Mouse (Mus musculus) forebrain, embryonic 15.5 days (tissue): ENCODE measurements around the gene S1pr1. TPM values are rescaled to one million over a fixed set of nuclear protein-coding genes. Genes with fewer than 3 reads are reported as not detected.

Experiments
- ATAC-seq: fragments of 200-750 bp; cut with Nextera tagmentation; replicated peaks from 2 replicates; pipeline ENCODE4 v1.8.0; 2017; ENCODE audit warnings: mild to moderate bottlenecking, moderate TSS enrichment, moderate library complexity
- H3K27ac ChIP-seq: fragments of 300-500 bp; sonication (generic); replicated peaks from 2 replicates; pipeline ENCODE4 v1.5.1; 2015; ENCODE audit warnings: mild to moderate bottlenecking, inconsistent platforms
- H3K27me3 ChIP-seq: fragments of 300-500 bp; sonication (generic); 2 replicates; pipeline ENCODE4 v1.6.1; 2015; ENCODE audit warnings: inconsistent platforms
- H3K36me3 ChIP-seq: fragments of 300-500 bp; sonication (generic); 2 replicates; pipeline ENCODE4 v1.6.1; 2015; ENCODE audit warnings: mild to moderate bottlenecking, inconsistent platforms
- H3K4me1 ChIP-seq: fragments of 300-500 bp; sonication (generic); 2 replicates; pipeline ENCODE4 v1.6.1; 2015; ENCODE audit warnings: inconsistent platforms
- H3K4me2 ChIP-seq: fragments of 300-500 bp; sonication (generic); replicated peaks from 2 replicates; pipeline ENCODE4 v1.6.1; 2015; ENCODE audit warnings: mild to moderate bottlenecking, inconsistent platforms
- H3K4me3 ChIP-seq: fragments of 300-500 bp; sonication (generic); 2 replicates; pipeline ENCODE4 v1.5.1; 2015; ENCODE audit warnings: mild to moderate bottlenecking, inconsistent platforms
- H3K9ac ChIP-seq: fragments of 300-500 bp; sonication (generic); replicated peaks from 2 replicates; pipeline ENCODE4 v1.6.1; 2015; ENCODE audit warnings: mild to moderate bottlenecking, inconsistent platforms
- H3K9me3 ChIP-seq: fragments of 300-500 bp; sonication (generic); 2 replicates; pipeline ENCODE4 v1.6.1; 2016; ENCODE audit warnings: inconsistent platforms
- WGBS: fragments of 180-500 bp; shearing (Covaris S2); methylation state at CpG from one replicate; pipeline ENCODE4 v1.1.7; 2015; ENCODE audit warnings: mixed read lengths; 5-methylcytosine and 5-hydroxymethylcytosine counted together
- polyA plus RNA-seq: library from polyadenylated mRNA; unstranded; fragments of >200 nt; fragmentation: Nextera tagmentation; extraction: Ambion mirVana; gene quantifications from 2 replicates; pipeline ENCODE4 v1.2.1, GENCODE M21; 2015

The S1pr1 gene
- 29.3 TPM in 2 replicates for polyA plus RNA-seq

- under 1% methylated on average over 51 of the region's 51 CpGs for WGBS
- no peaks in the 10 kb centered on the region for H3K9me3 ChIP-seq
- H3K4me1 ChIP-seq = peaks cover 28% of the 10 kb centered on the region
- H3K9ac ChIP-seq = peak within 1 kb of the TSS; percentile 49
- H3K27ac ChIP-seq = peak within 1 kb of the TSS; percentile 73
- no peaks in the 10 kb centered on the region for H3K27me3 ChIP-seq
- H3K4me3 ChIP-seq = peak within 1 kb of the TSS; percentile 51
- H3K36me3 ChIP-seq = no peaks in the 10 kb centered on the region
- ATAC-seq = peak; percentile 91
- peak within 1 kb of the TSS; percentile 84 for H3K4me2 ChIP-seq
Observed at GRCm38 (mm10) chr3:115714671-115715651, at the start of gene S1pr1. Gene S1pr1, minus strand, starts transcription at chr3:115715072.

GRCm38 (mm10) chr3:115763292-115763691 lies 48.4 kb upstream of the S1pr1 start:
- Histone ChIP-seq H3K27me3 (no peaks in the 10 kb centered on the region), H3K4me2 (no peak overlapping the region), H3K36me3 (no peaks in the 10 kb centered on the region), H3K9me3 (no peaks in the 10 kb centered on the region), H3K27ac (no peak overlapping the region), H3K4me3 (no peak overlapping the region), H3K9ac (no peak overlapping the region), H3K4me1 (no peaks in the 10 kb centered on the region)
- ATAC-seq = no peak
- WGBS = 80% methylated on average over 6 of the region's 6 CpGs

- Histone ChIP-seq H3K4me3 (no peak overlapping the region), H3K4me1 (no peaks in the 10 kb centered on the region), H3K27ac (no peak overlapping the region), H3K36me3 (no peaks in the 10 kb centered on the region), H3K9me3 (no peaks in the 10 kb centered on the region), H3K9ac (no peak overlapping the region), H3K4me2 (no peak overlapping the region), H3K27me3 (no peaks in the 10 kb centered on the region)
- 89% methylated on average over 7 of the region's 7 CpGs for WGBS
- ATAC-seq = no peak
Observed at GRCm38 (mm10) chr3:115762841-115763240, 48.0 kb upstream of the S1pr1 start.

- no peak overlapping the region for H3K4me2 ChIP-seq
- H3K9ac ChIP-seq = no peak overlapping the region
- no peaks in the 10 kb centered on the region for H3K4me1 ChIP-seq
- no peaks in the 10 kb centered on the region for H3K27me3 ChIP-seq
- WGBS = 93% methylated on average over 4 of the region's 4 CpGs
- no peak overlapping the region for H3K4me3 ChIP-seq
- no peak for ATAC-seq
- H3K27ac ChIP-seq = no peak overlapping the region
- H3K9me3 ChIP-seq = no peaks in the 10 kb centered on the region
- H3K36me3 ChIP-seq = no peaks in the 10 kb centered on the region
Observed at GRCm38 (mm10) chr3:115759659-115760058, 44.8 kb upstream of the S1pr1 start.

GRCm38 (mm10) chr3:115758455-115758912 lies 43.6 kb upstream of the S1pr1 start:
- ATAC-seq = no peak

GRCm38 (mm10) chr3:115754466-115754865 lies 39.6 kb upstream of the S1pr1 start:
- ATAC-seq = no peak
- H3K4me3 ChIP-seq = no peak overlapping the region
- no peaks in the 10 kb centered on the region for H3K9me3 ChIP-seq
- H3K4me1 ChIP-seq = no peaks in the 10 kb centered on the region
- no peak overlapping the region for H3K9ac ChIP-seq
- no peaks in the 10 kb centered on the region for H3K27me3 ChIP-seq
- H3K27ac ChIP-seq = no peak overlapping the region
- no peak overlapping the region for H3K4me2 ChIP-seq
- no peaks in the 10 kb centered on the region for H3K36me3 ChIP-seq
- WGBS = 62% methylated on average over 8 of the region's 8 CpGs

More at GRCm38 (mm10) chr3:115758455-115758912, 43.6 kb upstream of the S1pr1 start:
- no peak overlapping the region for H3K27ac ChIP-seq
- no peaks in the 10 kb centered on the region for H3K36me3 ChIP-seq
- H3K4me1 ChIP-seq = no peaks in the 10 kb centered on the region
- H3K9me3 ChIP-seq = no peaks in the 10 kb centered on the region
- no peak overlapping the region for H3K4me2 ChIP-seq
- H3K9ac ChIP-seq = no peak overlapping the region
- WGBS = 33% methylated on average over 9 of the region's 9 CpGs
- no peaks in the 10 kb centered on the region for H3K27me3 ChIP-seq
- no peak overlapping the region for H3K4me3 ChIP-seq

GRCm38 (mm10) chr3:115750369-115750768 lies 35.5 kb upstream of the S1pr1 start:
- Histone ChIP-seq H3K36me3 (no peaks in the 10 kb centered on the region), H3K4me2 (no peak overlapping the region), H3K27me3 (no peaks in the 10 kb centered on the region), H3K9ac (no peak overlapping the region), H3K4me1 (no peaks in the 10 kb centered on the region), H3K27ac (no peak overlapping the region), H3K9me3 (no peaks in the 10 kb centered on the region), H3K4me3 (no peak overlapping the region)
- whole genome bisulfite sequencing = 91% methylated on average over 3 of the region's 3 CpGs
- no peak for ATAC-seq

GRCm38 (mm10) chr3:115748289-115748989 lies 33.6 kb upstream of the S1pr1 start:
- ATAC-seq = no peak
- Histone ChIP-seq H3K4me3 (no peak overlapping the region), H3K9ac (no peak overlapping the region), H3K4me1 (no peaks in the 10 kb centered on the region), H3K4me2 (no peak overlapping the region), H3K27me3 (no peaks in the 10 kb centered on the region), H3K9me3 (no peaks in the 10 kb centered on the region), H3K36me3 (no peaks in the 10 kb centered on the region), H3K27ac (no peak overlapping the region)
- WGBS = 84% methylated on average over 5 of the region's 5 CpGs

GRCm38 (mm10) chr3:115746511-115746910 lies 31.6 kb upstream of the S1pr1 start:
- Histone ChIP-seq H3K27ac (no peak overlapping the region), H3K27me3 (no peaks in the 10 kb centered on the region), H3K4me2 (no peak overlapping the region), H3K4me1 (no peaks in the 10 kb centered on the region), H3K36me3 (no peaks in the 10 kb centered on the region), H3K9ac (no peak overlapping the region), H3K4me3 (no peak overlapping the region), H3K9me3 (no peaks in the 10 kb centered on the region)
- ATAC-seq = no peak
- 69% methylated on average over 8 of the region's 8 CpGs for WGBS

- ATAC-seq = no peak
- 94% methylated on average over 11 of the region's 11 CpGs for WGBS
Observed at GRCm38 (mm10) chr3:115745088-115745487, 30.2 kb upstream of the S1pr1 start.

GRCm38 (mm10) chr3:115738524-115738923 lies 23.7 kb upstream of the S1pr1 start:
- Histone ChIP-seq H3K9ac (no peak overlapping the region), H3K4me2 (no peak overlapping the region), H3K36me3 (no peaks in the 10 kb centered on the region), H3K27me3 (no peaks in the 10 kb centered on the region), H3K9me3 (no peaks in the 10 kb centered on the region), H3K4me3 (no peak overlapping the region), H3K27ac (no peak overlapping the region), H3K4me1 (peaks cover 14% of the 10 kb centered on the region)
- no peak for ATAC-seq
- 35% methylated on average over 2 of the region's 2 CpGs for WGBS

More at GRCm38 (mm10) chr3:115745088-115745487, 30.2 kb upstream of the S1pr1 start:
- Histone ChIP-seq H3K27ac (no peak overlapping the region), H3K4me1 (no peaks in the 10 kb centered on the region), H3K9me3 (no peaks in the 10 kb centered on the region), H3K4me3 (no peak overlapping the region), H3K36me3 (no peaks in the 10 kb centered on the region), H3K9ac (no peak overlapping the region), H3K27me3 (no peaks in the 10 kb centered on the region), H3K4me2 (no peak overlapping the region)

- Histone ChIP-seq H3K27me3 (no peaks in the 10 kb centered on the region), H3K9ac (no peak overlapping the region), H3K36me3 (no peaks in the 10 kb centered on the region), H3K4me2 (peak overlapping the region; percentile 0; the same call in 1 of the 2 replicates), H3K4me3 (no peak overlapping the region), H3K9me3 (no peaks in the 10 kb centered on the region), H3K4me1 (peaks cover 14% of the 10 kb centered on the region), H3K27ac (no peak overlapping the region)
- WGBS = 11% methylated on average over 11 of the region's 11 CpGs
- peak; percentile 89 for ATAC-seq
Observed at GRCm38 (mm10) chr3:115737785-115738318, 23.0 kb upstream of the S1pr1 start.
